Mouse (Mus musculus): ENCODE data around the gene Tmcc1.

The Tmcc1 gene

DNA sequence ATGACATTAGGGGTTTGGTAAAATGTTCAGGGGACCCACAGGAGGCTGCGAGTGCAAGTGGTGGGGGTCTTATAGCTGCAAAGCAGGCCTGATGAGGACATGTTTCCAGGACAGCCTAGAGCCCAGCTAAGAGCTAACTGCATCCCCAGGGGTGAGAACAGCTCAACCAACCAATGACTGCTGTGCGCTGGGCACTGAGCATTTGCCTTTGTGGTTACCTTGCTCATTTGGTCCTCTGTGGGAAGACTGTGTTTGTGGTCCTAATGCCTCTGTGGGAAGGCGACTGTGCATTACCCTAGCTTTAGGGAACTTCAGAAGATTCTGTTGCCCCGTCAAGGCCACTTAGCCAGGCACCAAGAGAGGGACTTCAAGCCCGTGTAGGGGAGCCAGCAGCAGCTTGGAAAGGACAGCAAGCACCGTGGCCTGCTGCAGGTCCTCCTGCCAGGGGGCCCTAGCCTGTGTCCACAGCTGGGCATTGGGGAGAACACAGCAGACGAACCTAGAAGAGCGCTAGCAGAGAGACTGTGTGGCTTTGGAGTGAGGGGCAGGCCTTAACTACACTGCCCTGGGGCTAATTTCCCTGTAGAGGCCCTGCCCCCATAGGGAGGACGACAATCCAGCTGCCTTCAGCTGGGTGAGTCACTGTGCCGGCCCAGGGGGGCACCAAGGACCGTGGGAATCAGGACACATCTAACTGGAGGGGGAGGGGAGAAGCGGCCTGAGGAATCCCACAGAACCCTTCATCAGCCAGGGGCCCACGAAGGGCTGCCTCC is 202.0 kb downstream of the Tmcc1 start:
- no peak for DNase-seq

DNA sequence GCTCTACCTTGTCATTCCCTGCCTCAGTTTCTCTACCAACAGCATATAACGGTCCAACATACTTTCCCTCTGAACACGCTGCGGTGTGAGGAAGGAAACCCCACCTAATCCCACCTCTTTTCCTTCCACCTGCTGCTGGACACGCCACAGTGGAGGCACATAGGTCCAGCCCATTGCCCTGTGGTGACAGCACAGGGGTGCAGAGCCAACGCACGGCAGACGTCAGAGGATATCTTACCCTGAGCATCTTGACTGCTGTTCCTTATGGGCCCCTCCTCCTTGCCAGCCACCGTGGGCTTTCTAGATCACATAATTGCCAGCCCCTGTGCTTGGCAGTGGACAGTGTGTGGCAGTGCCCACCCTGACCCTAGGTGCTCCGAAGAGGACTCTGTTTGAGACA is 202.8 kb downstream of the Tmcc1 start:
- DNase-seq: no peak

DNA sequence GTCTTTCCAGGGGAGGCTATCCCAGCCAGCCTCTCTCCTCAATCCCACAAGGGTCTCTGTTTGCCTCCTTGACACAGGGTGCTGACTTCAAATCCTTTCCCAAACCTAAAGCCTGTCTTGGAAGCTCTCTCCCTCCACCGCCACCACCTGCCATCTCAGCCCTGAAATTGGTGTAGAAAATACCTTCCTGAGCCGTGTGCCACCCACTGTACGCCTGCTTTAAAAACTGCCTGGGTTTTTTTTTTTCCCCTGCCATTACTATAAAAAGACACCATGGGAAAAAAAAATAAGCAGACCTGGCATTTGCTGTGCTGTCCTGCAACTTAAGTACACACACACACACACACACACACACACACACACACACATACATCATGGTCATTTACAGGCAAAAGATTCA is 203.2 kb downstream of the Tmcc1 start:
- no peak for DNase-seq

DNA sequence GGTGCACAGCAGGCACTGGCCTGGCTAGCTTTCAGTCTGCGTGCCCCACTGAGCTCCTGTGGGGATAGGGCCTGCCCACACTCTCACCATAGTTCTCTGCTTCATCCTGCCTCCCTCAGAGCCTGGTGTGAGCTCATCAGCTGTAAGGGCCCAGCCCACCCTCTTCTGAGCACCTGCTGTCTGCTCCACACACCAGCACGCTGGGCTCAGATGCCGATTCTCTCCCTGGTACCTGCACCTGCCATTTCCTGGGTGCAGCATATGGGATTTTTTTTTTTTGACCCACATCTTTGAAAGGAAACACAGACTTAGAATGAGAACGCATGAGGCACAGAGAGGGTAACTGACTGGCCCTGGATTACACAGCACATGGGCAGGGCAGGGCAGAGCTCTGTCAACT is 203.7 kb downstream of the Tmcc1 start:
- DNase-seq: no peak

DNA sequence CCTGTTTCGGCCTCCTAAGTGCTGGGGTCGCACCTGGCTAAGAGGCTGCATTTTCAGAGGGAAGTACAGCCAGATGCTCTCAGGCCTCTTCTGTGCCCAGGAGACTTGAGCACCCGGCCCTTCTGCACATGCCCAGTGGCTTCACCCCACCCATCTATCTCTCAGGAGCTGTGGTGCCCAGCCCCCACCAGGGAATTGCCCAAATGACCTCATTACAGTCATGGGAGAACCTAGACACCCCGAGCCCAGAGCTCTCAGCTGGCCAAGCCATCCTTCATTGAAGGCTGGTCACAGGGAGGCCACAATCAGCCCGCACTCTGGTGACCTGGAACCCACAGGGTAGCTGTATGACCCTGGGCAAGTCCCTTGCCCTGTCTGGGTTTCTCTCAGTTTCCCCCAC is 204.3 kb downstream of the Tmcc1 start:
- no peak for DNase-seq

DNA sequence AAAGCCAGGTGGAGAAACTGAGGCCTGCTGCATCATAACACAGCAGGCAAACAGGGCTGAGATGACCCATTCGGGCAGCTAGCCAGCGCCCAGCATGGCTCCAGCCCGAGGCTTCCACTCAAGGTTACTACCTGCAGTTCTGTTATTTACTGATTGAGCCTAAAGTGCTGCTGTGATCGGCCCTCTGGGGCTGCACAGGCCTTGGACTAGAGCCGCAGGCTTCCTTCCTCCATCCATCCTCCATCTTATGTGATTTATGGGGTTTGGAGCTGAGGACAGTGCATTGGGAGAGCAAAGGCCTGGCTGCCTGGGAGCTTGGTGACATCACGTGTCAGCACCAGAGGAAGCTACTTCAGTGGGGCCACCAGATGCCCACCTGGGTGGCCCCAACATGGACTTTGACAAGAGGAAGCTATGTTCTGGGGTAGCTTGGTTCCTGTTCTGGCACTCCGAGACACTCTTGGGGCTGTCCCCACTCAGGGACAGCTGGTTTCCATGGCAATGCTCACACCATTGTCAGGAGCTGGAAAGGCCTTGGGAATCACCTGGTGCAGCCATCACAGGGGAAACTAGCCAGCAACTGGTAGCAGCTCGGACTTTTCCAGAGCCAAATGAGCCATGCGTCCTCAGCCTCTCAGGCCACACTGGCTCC is 206.1 kb downstream of the Tmcc1 start:
- DNase-seq: no peak

DNA sequence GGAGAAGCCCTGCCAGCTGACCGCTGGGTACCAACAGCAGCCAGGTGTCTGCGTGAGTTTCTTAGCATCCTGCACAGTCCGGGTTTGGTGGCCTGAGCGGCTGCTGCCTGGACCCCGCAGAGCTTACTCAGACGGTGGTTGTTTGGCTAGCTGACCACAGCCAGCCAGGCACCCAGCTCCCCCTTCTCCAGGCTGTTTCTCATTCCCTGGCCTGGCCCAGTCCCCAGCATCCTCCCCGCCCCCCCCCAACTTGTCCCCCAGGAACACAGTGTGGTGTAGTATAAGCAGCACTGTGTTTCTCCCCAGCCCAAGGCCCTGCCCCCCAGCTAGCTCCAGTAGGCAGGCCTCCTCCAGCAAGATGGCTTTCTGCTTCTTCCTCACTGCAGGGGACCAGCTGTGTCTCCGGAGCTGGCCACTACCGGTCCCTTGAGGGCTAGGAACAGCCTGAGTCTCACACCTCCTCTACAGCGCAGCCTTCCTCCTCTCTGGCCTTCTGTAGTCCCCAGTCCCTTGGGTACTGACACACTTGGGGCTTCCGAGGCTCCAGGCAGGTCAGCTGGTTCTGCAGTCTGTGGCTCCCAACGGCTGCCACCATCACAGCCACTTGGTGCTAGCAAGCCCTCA is 206.7 kb downstream of the Tmcc1 start:
- no peak for DNase-seq

DNA sequence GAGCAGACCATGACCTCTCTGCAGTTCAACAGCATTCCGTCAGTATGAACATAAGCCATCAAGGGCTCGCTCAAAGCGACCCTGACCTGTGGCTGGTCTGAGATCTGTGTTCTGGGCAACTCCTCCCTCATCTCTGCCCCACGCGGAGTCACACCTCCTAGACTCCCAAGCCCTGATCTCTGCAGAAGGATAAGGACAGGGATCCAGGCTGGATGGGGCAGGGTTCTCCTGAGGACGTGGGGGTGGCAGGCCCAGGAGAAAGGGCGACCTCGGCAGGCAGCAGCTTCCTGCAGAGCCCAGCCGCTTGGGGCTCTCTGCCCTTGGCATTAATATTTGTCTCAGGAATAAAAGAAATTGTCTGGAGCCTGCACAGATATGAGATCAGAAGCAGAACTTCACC is 207.7 kb downstream of the Tmcc1 start:
- DNase-seq: no peak

DNA sequence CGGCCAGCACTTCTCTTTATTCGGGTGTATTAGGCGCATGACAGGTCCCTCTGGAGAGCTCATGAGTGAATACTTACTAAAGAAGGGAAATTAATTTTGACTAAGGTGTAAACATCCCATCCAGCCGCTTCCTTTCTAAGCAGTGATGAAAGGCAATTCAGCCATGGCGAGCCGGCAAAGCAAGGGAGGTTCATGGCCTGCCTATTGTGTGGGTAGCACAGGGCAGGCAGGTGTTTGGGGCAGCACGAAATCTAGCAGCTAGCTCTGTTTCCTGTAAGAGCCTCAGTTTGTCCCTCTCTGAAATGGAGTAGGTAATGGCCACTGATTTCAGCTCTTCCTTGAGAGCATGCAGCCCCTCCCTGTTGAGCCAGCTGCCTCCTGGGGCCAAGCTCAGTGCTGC is 208.7 kb downstream of the Tmcc1 start:
- DNase-seq: no peak

DNA sequence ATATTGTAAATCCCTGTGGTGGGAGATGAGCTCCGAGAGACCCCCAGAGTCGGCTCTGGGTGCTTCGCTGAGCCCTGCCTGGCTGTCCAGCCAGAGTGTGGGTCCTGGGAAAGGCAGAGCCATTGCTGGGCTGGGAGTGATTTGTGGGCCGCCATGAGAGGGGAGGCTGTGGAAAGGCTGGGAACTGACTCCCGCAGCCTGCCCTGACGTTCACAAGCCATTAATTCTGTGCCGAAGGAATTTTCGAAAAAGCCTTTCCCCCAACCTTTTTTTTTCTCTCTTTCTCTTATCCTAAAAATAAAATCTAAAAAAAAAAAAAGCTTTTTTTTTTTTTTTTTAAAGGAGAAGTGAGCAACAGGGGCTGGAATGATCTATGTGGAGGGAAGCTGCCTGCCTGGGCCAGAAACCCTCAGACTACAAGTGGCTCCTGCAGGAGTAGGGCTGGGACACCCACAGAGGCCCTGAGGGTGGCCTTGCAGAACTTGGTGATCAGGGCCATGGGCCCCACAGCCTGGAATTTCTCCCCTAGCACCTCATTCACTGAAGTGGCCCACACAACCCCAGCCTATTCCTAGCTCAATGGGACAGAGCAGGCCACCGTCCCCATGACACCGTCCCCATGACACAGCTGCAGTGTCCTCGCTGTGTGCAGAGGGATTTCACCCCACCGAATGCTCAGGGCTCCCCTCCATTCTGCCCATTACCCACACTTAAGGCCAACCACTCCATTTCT is 209.8 kb downstream of the Tmcc1 start:
- no peak for DNase-seq

DNA sequence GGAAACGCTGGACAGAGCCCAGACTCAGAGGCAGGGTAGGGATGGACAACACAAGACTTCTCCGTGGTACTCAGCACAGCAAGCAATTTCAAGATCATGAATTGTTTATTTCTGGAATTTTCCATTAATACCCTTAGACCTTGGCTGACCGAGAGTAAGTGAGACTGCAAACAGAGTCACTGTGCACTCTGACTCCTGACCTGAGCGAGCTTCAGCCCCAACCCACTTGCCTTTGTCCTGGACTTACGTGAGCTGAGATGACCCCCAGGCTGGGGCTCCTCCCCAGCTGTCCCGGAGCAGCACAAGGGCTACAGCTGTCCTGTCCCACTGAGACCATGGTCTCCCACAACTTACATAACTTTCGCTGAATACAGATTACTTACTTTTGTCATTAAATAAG is 210.4 kb downstream of the Tmcc1 start:
- no peak for DNase-seq

DNA sequence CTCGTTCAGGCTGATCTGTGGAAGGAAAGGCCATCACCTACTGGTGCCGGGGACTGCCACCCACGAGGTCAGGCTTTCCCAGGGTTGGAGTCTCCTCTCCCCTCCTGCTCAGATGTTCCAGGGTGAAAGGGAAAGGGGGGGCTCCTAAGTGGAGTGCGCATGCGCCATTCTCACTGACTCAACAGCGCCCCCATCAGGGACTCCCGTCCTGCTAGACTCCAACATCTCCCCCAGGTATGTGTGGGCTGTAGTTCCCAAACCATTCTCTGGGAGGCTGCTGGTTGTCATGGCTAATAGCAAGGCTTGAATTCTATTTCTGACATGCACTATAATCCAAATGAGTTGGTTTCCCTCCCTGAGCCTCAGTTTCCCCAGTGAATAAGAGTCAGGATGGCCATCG is 214.7 kb downstream of the Tmcc1 start:
- no peak for DNase-seq

DNA sequence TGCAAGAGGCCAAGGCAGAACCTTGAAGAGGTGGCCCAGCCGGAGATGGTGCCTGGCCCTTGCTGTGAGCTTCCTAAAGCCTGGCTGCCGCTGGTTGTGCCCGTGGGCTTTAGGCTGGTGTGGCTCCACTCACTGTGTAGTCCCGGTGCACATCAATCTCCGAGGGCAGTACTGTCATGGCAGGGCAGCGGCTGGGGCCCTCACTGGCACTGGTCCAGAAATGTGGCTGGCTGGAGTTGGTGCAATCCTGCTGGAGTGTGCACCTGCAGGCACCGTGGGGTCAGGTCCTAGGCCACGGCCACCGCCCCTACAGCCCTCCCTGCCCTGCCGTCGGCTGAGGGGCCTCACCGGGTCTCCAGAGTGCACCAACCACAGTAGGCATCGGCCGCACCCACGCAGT is 215.5 kb downstream of the Tmcc1 start:
- no peak for DNase-seq

DNA sequence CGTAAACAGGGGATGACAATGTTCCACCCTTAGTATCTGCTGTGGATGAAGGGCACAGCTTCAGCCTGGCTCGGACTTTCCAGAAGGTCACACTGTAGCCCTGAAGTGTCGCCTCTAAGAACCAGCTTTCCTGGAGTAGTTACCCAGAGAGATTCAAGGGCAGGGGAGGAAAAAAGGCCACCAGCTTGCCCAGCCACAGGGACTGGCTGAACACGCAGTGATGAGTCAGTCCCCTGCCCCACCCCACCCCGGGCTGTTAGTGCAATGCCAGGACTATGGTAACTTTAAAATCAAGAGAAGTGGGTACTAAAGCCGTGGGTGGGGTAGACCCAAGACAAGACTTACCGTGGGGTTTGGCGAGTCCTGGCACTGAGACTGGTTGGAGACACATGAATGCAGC is 217.7 kb downstream of the Tmcc1 start:
- no peak for DNase-seq

DNA sequence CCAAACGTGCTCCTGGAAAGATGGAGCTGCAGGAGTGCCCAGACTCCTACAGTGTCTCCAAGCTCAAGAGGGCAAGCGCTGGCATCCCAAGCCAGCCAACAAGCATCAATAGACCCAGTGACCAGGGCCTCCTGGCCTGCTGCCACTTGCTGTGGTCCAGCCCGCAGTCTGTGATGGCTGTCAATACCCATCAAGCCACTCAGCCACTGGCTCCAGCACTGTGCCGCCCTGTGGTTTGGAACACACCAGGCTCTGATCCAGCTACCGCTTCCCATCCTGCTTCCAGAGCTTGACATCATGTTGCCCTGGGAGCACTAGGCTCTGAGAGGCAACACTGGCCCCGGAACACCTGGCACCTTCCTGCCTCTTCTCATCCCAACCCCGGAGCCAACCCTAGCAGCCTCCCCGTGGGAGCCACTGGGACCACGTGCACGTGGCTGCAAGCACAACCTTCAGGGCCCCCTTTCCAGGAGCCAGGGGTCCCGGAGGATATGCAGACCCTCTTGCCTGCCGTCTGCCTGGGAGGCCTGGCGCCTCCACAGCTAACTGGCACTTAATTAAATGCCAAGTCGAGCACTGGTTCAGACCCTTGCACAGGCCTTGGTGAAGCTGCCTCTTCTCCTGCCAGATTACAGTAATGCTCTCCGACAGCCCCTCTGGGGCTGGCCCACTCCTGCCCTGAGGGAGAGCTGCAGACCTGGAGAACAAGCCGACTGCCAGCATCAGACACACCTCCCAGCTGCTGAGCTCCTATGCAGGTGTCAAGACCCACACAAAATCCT is 219.2 kb downstream of the Tmcc1 start:
- no peak for DNase-seq

DNA sequence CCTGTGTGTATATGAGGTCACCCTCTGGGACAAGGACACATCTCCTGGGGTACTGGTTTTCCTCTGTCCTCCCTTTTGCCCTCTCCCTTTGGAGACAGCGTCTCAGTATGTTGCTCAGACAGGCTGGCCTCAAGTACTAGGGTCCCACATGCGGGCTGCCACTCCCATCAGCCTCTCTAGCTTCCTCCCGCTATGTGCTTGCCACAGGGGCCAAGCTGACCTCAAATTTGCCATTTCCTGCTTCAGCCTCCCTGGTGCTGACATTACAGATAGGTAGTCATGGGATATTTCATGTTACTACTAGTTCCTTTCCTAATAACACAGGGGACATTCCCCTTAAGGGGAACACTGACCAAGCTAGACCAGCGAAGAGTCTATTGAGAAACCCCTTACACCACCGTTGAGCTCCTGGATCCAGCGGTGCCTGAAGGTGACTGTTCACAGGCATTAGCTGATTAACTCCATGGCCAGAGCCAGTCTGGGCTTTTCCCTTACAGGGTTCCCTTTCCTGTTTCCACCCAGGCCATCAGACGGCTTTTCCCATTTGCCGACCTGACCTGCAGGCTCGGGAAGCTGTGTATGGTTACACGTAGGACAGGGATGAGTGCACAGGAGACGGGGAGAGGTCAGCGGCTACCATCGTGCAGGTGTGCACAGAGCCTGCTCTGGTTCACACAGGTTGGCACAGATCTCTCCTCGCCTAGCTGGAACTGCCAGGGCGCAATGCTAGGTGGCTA is 220.0 kb downstream of the Tmcc1 start:
- no peak for DNase-seq

DNA sequence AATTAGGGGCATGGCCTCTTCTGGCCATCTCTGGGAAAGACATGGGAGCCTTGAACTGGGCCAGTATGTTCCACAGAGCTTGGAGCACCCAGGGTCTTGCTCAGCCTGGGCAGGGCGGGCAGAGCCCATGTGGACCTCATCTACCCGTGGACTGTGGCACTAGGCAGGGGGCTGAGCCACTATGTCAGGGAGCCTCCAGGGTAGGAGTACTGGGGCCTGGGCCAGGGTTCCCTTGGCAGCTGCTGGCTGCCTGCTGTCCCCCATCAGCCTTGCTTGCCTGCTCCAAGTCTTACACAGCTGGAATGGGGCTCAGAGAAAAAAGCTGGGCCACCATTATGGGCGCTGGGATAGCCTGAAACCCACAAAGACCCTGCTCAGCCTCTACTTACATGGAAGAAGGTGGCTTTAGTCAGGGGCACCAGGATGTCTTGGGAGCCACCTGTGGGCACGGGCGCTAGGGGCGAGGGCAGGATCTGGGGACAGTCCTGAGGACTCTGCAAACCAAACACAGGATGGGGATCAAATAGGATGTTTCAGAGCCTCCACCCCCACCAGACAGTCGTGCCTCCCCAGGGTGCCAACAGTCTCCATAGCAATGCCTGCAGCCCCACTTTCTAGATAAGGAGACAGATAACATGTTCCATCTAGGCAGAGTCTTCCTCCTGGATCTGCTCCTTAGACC is 221.1 kb downstream of the Tmcc1 start:
- no peak for DNase-seq

DNA sequence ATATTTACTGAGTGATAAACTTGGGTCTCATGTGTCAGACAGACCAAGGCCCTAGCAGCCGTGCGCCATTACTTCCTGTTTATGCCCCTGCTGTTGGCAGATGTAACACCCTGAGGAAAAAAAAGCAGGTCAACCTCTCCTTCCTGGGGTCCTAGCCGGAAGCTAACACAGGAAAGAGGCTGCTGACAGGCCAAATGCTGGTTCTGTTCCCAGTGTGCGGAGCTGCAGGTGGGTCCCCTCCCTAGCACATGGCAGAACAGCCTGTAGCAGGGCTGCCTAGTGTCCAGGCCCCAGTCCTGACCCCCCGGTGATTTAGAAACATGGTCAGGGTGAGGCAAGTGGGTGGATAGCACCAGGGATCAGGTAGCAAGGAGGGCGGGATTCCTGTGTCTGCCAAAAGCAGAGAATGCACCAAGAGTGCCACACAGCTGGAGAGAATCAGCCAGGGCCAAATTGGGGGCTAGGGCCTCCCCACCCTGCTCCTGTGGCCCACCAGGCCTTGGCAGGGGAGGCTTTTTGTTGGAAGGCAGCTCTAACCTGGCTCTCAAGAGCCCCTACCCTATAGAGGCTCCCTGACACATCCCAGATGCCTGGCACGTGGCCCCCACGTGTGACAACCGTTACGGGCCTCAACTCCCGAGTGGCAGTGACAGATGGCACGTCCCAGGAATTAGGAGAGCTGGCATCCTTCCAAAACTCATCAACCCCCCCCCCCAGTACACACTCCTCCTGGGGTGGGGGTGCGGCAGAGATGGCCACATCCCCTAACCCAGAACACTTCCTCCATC is 221.8 kb downstream of the Tmcc1 start:
- no peak for DNase-seq

DNA sequence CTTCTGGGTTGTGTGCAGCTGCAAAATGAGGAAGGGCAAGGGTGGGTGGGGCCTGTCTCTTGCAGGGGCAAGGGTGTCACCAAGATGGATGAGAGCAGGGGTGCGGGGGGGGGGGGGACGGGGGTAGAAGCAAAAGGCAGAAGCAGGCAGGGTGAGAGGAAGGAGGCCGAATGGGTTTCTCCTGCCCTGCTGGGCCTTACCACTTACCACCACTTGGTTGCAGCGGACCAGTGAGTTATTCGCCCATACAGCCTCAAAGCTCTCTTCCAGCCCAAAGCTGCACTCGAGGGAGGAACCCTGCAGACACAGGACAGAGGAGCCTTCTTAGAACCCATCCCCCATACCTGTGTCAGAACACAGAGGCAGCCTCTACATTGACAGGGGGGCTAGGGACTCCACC is 223.3 kb downstream of the Tmcc1 start:
- no peak for DNase-seq

DNA sequence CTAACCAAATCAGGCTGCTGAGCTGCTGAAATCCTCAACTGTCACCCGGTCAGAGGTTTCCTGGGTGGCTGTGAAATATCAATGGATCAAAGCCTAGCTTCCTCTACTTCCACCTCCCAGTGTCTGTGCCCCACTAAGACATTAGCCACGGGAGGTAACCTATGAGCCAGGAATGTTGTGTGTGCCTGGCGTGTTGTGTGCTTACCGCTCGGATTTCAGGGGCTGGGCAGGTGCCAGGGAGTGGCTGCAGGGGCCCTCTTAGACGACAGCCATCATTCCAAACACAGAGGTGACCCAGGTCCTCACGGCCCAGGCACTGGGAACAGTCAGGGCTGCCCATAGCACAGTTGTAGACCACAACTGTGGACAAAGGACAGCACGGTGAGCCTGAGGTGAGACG is 224.2 kb downstream of the Tmcc1 start:
- DNase-seq: no peak

DNA sequence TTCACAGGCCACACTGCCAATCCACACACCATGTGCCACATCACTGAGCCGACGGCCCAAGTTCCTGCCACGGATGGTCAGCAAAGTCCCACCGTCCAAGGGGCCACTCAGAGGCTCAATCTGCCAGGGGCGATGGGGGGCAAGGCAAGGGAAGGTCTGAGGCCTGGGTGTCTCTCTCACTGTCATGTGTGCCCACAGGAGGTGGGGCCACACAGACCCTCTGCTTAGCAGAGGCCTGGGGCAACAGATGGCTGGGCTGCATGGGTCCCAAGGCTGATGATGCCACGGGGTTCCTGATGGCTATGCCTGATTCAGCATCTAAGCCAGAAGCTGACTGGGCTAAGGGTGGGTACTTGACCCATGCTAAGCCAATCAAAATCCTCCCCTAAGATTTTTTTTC is 224.6 kb downstream of the Tmcc1 start:
- DNase-seq: no peak
